Mouse (Mus musculus) neural tube, embryonic 12.5 days (tissue): Measurements from ENCODE around the gene 2010111I01Rik. TPM values are rescaled to one million over a fixed set of nuclear protein-coding genes. Genes with fewer than 3 reads are reported as not detected.
"Not testable (repeated sequence)": the region's sequence is repeated elsewhere in the genome, so short reads cannot be mapped to it uniquely, and the experiment has no call there.

Experiments
- ATAC-seq: fragments of 200-750 bp; cut with Nextera tagmentation; 2 replicates; pipeline ENCODE4 v1.8.0; 2017; ENCODE audit warnings: low read depth, mild to moderate bottlenecking, moderate TSS enrichment, moderate library complexity; ENCODE audit not compliant: low FRiP score
- H3K27ac ChIP-seq: fragments of 300-500 bp; sonication (generic); 2 replicates; pipeline ENCODE4 v1.5.1; 2016
- H3K27me3 ChIP-seq: fragments of 300-500 bp; sonication (generic); replicated peaks from 2 replicates; pipeline ENCODE4 v1.6.1; 2016; ENCODE audit warnings: mild to moderate bottlenecking
- H3K36me3 ChIP-seq: fragments of 300-500 bp; sonication (generic); 2 replicates; pipeline ENCODE4 v1.6.1; 2016; ENCODE audit warnings: mild to moderate bottlenecking
- H3K4me1 ChIP-seq: fragments of 300-500 bp; sonication (generic); 2 replicates; pipeline ENCODE4 v1.6.1; 2016
- H3K4me2 ChIP-seq: fragments of 300-500 bp; sonication (generic); replicated peaks from 2 replicates; pipeline ENCODE4 v1.6.1; 2016; ENCODE audit warnings: mild to moderate bottlenecking
- H3K4me3 ChIP-seq: fragments of 300-500 bp; sonication (generic); 2 replicates; pipeline ENCODE4 v1.5.1; 2016
- H3K9ac ChIP-seq: fragments of 300-500 bp; sonication (generic); 2 replicates; pipeline ENCODE4 v1.6.1; 2016; ENCODE audit warnings: mild to moderate bottlenecking
- H3K9me3 ChIP-seq: fragments of 300-500 bp; sonication (generic); 2 replicates; pipeline ENCODE4 v1.6.1; 2016; ENCODE audit warnings: mild to moderate bottlenecking
- WGBS: fragments of 180-500 bp; shearing (Covaris S2); methylation state at CpG from one replicate; pipeline ENCODE4 v1.1.7; 2016; 5-methylcytosine and 5-hydroxymethylcytosine counted together
- polyA plus RNA-seq: library from polyadenylated mRNA; unstranded; fragments of >200 nt; fragmentation: Nextera tagmentation; extraction: Ambion mirVana; gene quantifications from 2 replicates; pipeline ENCODE4 v1.2.1, GENCODE M21; 2016

2010111I01Rik gene
- polyA plus RNA-seq, 1 experiment from 2014 or later: 89.8 TPM

GRCm38 (mm10) chr13:63336335-63336734 is 371.6 kb downstream of the 2010111I01Rik start:
- no peaks in the 10 kb centered on the region for H3K36me3 ChIP-seq
- no peak overlapping the region for H3K4me2 ChIP-seq
- H3K4me1 ChIP-seq: peaks cover 11% of the 10 kb centered on the region
- 0 out of 2 replicates have a peak overlapping the region, but pooled peaks have one; percentile 13 for H3K27ac ChIP-seq
- no peaks in the 10 kb centered on the region for H3K27me3 ChIP-seq
- H3K9me3 ChIP-seq: no peaks in the 10 kb centered on the region
- H3K4me3 ChIP-seq: no peak overlapping the region
- ATAC-seq: peak; percentile 75
- no peak overlapping the region; the same call in 1 of the 2 replicates for H3K9ac ChIP-seq
- 42% methylated on average over 7 of the region's 7 CpGs for WGBS

- Histone ChIP-seq H3K9ac (no peak overlapping the region), H3K27me3 (no peaks in the 10 kb centered on the region), H3K4me2 (no peak overlapping the region), H3K9me3 (no peaks in the 10 kb centered on the region), H3K27ac (no peak overlapping the region), H3K36me3 (no peaks in the 10 kb centered on the region), H3K4me3 (no peak overlapping the region), H3K4me1 (peaks cover 11% of the 10 kb centered on the region)
- 55% methylated on average over 8 of the region's 8 CpGs for WGBS
- ATAC-seq: peak; percentile 35; the same call in 1 of the 2 replicates
These were observed 372.7 kb downstream of the 2010111I01Rik start for GRCm38 (mm10) chr13:63337239-63337960.

GRCm38 (mm10) chr13:63339946-63340345 is 375.3 kb downstream of the 2010111I01Rik start:
- Histone ChIP-seq H3K27ac (no peak overlapping the region), H3K27me3 (no peaks in the 10 kb centered on the region), H3K9me3 (no peaks in the 10 kb centered on the region), H3K4me2 (no peak overlapping the region), H3K9ac (no peak overlapping the region), H3K4me1 (peaks cover 11% of the 10 kb centered on the region), H3K4me3 (no peak overlapping the region), H3K36me3 (no peaks in the 10 kb centered on the region)
- 93% methylated on average over 4 of the region's 4 CpGs for WGBS
- no peak for ATAC-seq

GRCm38 (mm10) chr13:63342781-63343180 is 378.1 kb downstream of the 2010111I01Rik start:
- WGBS: 78% methylated on average over 2 of the region's 2 CpGs
- no peak overlapping the region for H3K4me2 ChIP-seq
- no peak for ATAC-seq
- no peak overlapping the region for H3K4me3 ChIP-seq
- no peaks in the 10 kb centered on the region for H3K27me3 ChIP-seq
- H3K9me3 ChIP-seq: no peaks in the 10 kb centered on the region
- no peak overlapping the region for H3K27ac ChIP-seq
- no peaks in the 10 kb centered on the region for H3K4me1 ChIP-seq
- H3K9ac ChIP-seq: no peak overlapping the region
- no peaks in the 10 kb centered on the region for H3K36me3 ChIP-seq

- no peaks in the 10 kb centered on the region for H3K27me3 ChIP-seq
- no peak overlapping the region for H3K9ac ChIP-seq
- no peaks in the 10 kb centered on the region for H3K4me1 ChIP-seq
- H3K36me3 ChIP-seq: no peaks in the 10 kb centered on the region
- no peak for ATAC-seq
- no peak overlapping the region for H3K27ac ChIP-seq
- H3K9me3 ChIP-seq: no peaks in the 10 kb centered on the region
- 94% methylated on average over 3 of the region's 3 CpGs for WGBS
- H3K4me2 ChIP-seq: no peak overlapping the region
- H3K4me3 ChIP-seq: no peak overlapping the region
These were observed 379.8 kb downstream of the 2010111I01Rik start for GRCm38 (mm10) chr13:63344481-63344880.

- 74% methylated on average over 5 of the region's 5 CpGs for WGBS
- Histone ChIP-seq H3K27me3 (no peaks in the 10 kb centered on the region), H3K27ac (no peak overlapping the region), H3K4me2 (no peak overlapping the region), H3K36me3 (no peaks in the 10 kb centered on the region), H3K9ac (no peak overlapping the region), H3K9me3 (no peaks in the 10 kb centered on the region), H3K4me3 (no peak overlapping the region), H3K4me1 (no peaks in the 10 kb centered on the region)
- no peak for ATAC-seq
These were observed 381.0 kb downstream of the 2010111I01Rik start for GRCm38 (mm10) chr13:63345476-63346225.

GRCm38 (mm10) chr13:63347639-63348038 is 382.9 kb downstream of the 2010111I01Rik start:
- Histone ChIP-seq H3K27ac (no peak overlapping the region), H3K4me1 (no peaks in the 10 kb centered on the region), H3K4me3 (no peak overlapping the region), H3K9ac (no peak overlapping the region), H3K36me3 (no peaks in the 10 kb centered on the region), H3K4me2 (no peak overlapping the region), H3K9me3 (no peaks in the 10 kb centered on the region), H3K27me3 (no peaks in the 10 kb centered on the region)
- WGBS: 82% methylated on average over 2 of the region's 2 CpGs
- ATAC-seq: no peak

GRCm38 (mm10) chr13:63350076-63350475 is 385.4 kb downstream of the 2010111I01Rik start:
- no peaks in the 10 kb centered on the region for H3K9me3 ChIP-seq
- H3K9ac ChIP-seq: no peak overlapping the region
- no peaks in the 10 kb centered on the region for H3K27me3 ChIP-seq
- no peak overlapping the region for H3K27ac ChIP-seq
- no peaks in the 10 kb centered on the region for H3K4me1 ChIP-seq
- H3K4me3 ChIP-seq: no peak overlapping the region
- no peak overlapping the region for H3K4me2 ChIP-seq
- WGBS: 86% methylated on average over 4 of the region's 4 CpGs
- no peaks in the 10 kb centered on the region for H3K36me3 ChIP-seq
- no peak for ATAC-seq

- H3K27me3 ChIP-seq, H3K36me3 ChIP-seq, H3K9me3 ChIP-seq, H3K4me1 ChIP-seq, ATAC-seq, H3K4me2 ChIP-seq, H3K27ac ChIP-seq, H3K4me3 ChIP-seq, H3K9ac ChIP-seq: not testable (repeated sequence)
- 89% methylated on average over 4 of the region's 4 CpGs for WGBS
These were observed 388.6 kb downstream of the 2010111I01Rik start for GRCm38 (mm10) chr13:63353312-63353711.

GRCm38 (mm10) chr13:63356101-63356500 is 391.4 kb downstream of the 2010111I01Rik start:
- Histone ChIP-seq H3K36me3 (no peaks in the 10 kb centered on the region), H3K4me2 (no peak overlapping the region), H3K9me3 (no peaks in the 10 kb centered on the region), H3K27me3 (no peaks in the 10 kb centered on the region), H3K4me3 (no peak overlapping the region), H3K4me1 (no peaks in the 10 kb centered on the region), H3K27ac (no peak overlapping the region), H3K9ac (no peak overlapping the region)
- ATAC-seq: no peak
- 96% methylated on average over 4 of the region's 4 CpGs for WGBS

GRCm38 (mm10) chr13:63356558-63356957 is 391.9 kb downstream of the 2010111I01Rik start:
- H3K4me1 ChIP-seq: no peaks in the 10 kb centered on the region
- no peak overlapping the region for H3K4me2 ChIP-seq
- no peak overlapping the region for H3K9ac ChIP-seq
- WGBS: 41% methylated on average over 3 of the region's 3 CpGs
- no peaks in the 10 kb centered on the region for H3K36me3 ChIP-seq
- no peak overlapping the region for H3K4me3 ChIP-seq
- H3K27me3 ChIP-seq: no peaks in the 10 kb centered on the region
- no peak for ATAC-seq
- H3K9me3 ChIP-seq: no peaks in the 10 kb centered on the region
- H3K27ac ChIP-seq: no peak overlapping the region

- H3K27ac ChIP-seq: no peak overlapping the region
- no peaks in the 10 kb centered on the region for H3K27me3 ChIP-seq
- H3K4me2 ChIP-seq: no peak overlapping the region
- no peak overlapping the region for H3K9ac ChIP-seq
- no peaks in the 10 kb centered on the region for H3K4me1 ChIP-seq
- no peaks in the 10 kb centered on the region for H3K36me3 ChIP-seq
- no peak overlapping the region for H3K4me3 ChIP-seq
- H3K9me3 ChIP-seq: no peaks in the 10 kb centered on the region
- ATAC-seq: no peak
- 82% methylated on average over 4 of the region's 4 CpGs for WGBS
These were observed 394.7 kb downstream of the 2010111I01Rik start for GRCm38 (mm10) chr13:63359393-63359792.
